Mouse (Mus musculus) ES-Bruce4 (cell line): ENCODE measurements around the gene Tk1.

Experiments
- CTCF ChIP-seq: IDR thresholded peaks from one replicate; pipeline ENCODE4 v1.8.1; 2011; ENCODE audit warnings: low read depth, low read length
- EP300 ChIP-seq: IDR thresholded peaks from 2 replicates; pipeline ENCODE4 v1.6.1; 2011; ENCODE audit warnings: low read depth, low read length; ENCODE audit not compliant: insufficient read depth
- POLR2A ChIP-seq: IDR thresholded peaks from one replicate; pipeline ENCODE4 v1.8.1; 2011; ENCODE audit warnings: low read length; ENCODE audit not compliant: insufficient read depth

DNA sequence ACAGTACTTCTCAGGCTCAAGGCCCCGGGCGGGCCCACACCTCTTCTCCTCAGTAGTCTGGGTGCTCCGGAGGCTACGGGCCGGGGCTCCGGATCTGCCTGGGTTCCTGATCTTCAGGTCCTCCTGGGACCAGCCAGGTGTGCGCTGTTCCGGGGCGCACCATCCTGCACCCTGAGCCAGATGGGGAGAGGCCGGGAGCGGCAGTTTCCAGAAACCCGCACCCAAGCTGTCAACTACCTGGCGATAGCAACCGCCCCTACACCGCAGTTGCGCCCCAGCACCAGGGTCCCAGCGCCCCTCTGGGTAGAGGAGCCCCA is 45.7 kb downstream of the Tk1 start:
- no peak for TF ChIP-seq CTCF
- TF ChIP-seq EP300: no peak
- no peak for TF ChIP-seq POLR2A
